Mouse (Mus musculus): ENCODE measurements at regions not wholly inside any gene's neighbourhood (a gene's known extent, or its start where the extent isn't known, plus 50 kb on each side); places are given as distances from the start of the nearest gene placed in this dataset.
A peak's percentile ranks its signal among the peaks of the same experiment; 100 is the strongest.

DNA sequence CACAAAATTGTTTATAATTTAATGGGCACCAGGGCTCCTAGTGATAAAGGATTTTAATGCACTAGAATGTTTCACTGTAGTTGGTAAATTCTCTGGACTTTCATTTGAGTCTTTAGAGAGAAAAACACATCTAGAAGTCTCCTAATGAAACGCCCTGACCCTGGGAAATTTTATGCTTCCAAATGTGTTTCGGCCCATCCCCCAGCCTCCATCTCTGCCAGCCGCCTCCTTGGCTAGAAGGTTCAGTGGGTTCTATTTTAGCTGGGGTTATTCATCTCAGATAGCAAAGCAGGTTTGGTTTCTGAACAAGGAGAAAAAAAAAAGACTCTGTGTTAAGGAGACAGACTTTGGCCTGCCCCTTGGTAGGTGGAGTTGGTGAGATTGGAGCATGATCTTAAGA, 331.8 kb upstream of the Zfp462 start:
- TF ChIP-seq POLR2A (IDR thresholded peaks at IDR 0.05; ENCODE audit: borderline replicate concordance, insufficient read depth, low read length) (no peak), CTCF (IDR thresholded peaks at IDR 0.05; ENCODE audit: borderline replicate concordance, insufficient read depth, low read depth, low read length) (no peak)
- Histone ChIP-seq H3K27ac (ENCODE audit: insufficient read depth, low read length) (no peak overlapping the region), H3K4me1 (ENCODE audit: control insufficient read depth, insufficient read depth, low read length) (no peaks in the 10 kb centered on the region), H3K4me3 (replicated peaks; ENCODE audit: insufficient read depth, low read depth, low read length) (no peak overlapping the region), H3K27me3 (ENCODE audit: control insufficient read depth, insufficient read depth, low read length) (no peaks in the 10 kb centered on the region)
- no peak for DNase-seq
- 57% methylated on average over 3 of the region's 3 CpGs for WGBS

DNA sequence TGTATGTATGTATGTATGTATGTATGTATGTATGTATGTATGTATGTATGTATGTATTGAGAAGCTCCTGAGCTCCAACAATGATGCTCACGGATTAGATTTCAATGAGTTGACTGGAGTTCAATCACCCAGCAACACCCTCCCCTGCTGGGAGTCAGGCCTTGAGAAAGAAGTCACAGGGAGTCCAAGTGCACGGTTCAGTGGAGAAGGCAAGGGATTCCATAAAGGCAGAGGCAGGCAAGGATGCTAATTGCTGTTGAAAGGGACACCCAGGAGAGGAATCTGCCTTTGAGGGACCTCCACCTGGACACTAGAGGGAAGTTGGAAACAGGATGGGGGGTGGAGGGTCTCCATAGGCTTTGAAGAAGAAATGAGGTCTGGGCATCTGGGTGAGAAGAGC, 331.2 kb upstream of the Zfp462 start:
- Histone ChIP-seq H3K27ac (ENCODE audit: insufficient read depth, low read length) (no peak overlapping the region), H3K4me3 (replicated peaks; ENCODE audit: insufficient read depth, low read depth, low read length) (no peak overlapping the region), H3K4me1 (ENCODE audit: control insufficient read depth, insufficient read depth, low read length) (no peaks in the 10 kb centered on the region), H3K27me3 (ENCODE audit: control insufficient read depth, insufficient read depth, low read length) (no peaks in the 10 kb centered on the region)
- no peak for DNase-seq
- WGBS = 32% methylated on average over 2 of the region's 2 CpGs
- no peak for TF ChIP-seq CTCF (IDR thresholded peaks at IDR 0.05; ENCODE audit: borderline replicate concordance, insufficient read depth, low read depth, low read length)
- TF ChIP-seq POLR2A (IDR thresholded peaks at IDR 0.05; ENCODE audit: borderline replicate concordance, insufficient read depth, low read length) = no peak

DNA sequence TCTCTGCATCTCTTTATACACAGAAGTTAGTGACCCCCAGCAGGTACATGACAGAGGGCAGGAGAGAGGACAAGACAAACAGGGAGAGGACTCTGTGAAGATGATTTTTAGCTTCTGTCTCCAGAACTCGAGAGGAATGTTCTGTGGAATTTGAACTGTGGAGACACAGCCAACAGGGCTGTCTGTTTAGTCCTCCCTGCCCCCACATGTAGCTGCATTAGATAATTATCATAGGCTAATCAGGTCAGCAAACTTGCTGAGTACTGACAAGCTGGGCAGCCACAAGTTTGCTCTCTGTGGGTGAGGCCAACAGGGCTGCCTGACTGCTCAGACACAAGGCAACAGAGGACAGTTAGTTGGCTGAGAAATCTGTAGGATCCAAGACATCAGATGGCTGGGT, 329.0 kb upstream of the Zfp462 start:
- WGBS = 20% methylated on average over 1 of the region's 1 CpGs
- no peak for TF ChIP-seq CTCF (IDR thresholded peaks at IDR 0.05; ENCODE audit: borderline replicate concordance, insufficient read depth, low read depth, low read length)
- no peak for TF ChIP-seq POLR2A (IDR thresholded peaks at IDR 0.05; ENCODE audit: borderline replicate concordance, insufficient read depth, low read length)

DNA sequence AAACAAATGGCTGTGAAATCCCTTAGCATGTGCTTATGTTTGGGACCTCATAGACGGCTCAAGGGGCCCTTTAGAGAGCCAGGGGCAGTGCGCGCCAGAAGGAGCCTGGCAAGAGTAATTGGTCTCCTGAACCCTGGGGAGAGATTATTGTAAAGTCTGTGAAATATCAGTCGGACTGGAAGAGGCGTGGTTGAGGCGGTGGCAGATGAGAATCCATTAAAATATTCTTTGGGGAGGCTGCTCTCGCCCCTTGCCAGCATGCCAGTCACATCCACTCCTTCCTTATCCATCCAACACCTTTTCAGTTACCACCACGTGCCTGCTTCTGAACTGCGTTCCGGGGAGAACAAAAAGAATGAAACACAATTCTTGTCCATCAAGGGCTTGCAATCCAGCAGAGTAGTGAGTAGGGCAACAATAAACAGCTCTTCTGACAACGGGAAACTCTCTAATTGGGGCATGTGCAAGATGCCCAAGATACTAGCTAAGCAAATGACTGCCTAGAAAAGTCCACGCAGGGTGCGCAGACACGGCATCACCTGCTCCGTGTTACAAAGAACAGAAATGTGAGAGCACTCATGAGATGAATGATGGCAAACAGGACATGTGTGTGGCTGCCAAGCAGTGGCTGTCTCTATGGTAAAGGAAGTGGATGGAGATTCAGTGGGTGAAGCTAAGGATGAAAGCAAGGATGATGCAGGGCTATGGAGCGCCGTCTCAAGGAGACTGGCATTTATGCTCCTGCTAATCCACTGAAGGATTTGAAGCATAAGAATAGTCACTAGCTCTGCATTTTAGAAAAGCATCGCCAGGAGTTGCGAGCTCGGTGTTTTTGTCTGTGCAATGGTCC, 320.6 kb upstream of the Zfp462 start:
- H3K27me3 ChIP-seq (ENCODE audit: control insufficient read depth, insufficient read depth, low read length) = no peaks in the 10 kb centered on the region
- 44% methylated on average over 20 of the region's 20 CpGs for WGBS
- TF ChIP-seq CTCF (IDR thresholded peaks at IDR 0.05; ENCODE audit: borderline replicate concordance, insufficient read depth, low read depth, low read length) (no peak), POLR2A (IDR thresholded peaks at IDR 0.05; ENCODE audit: borderline replicate concordance, insufficient read depth, low read length) (no peak)
- no peak for DNase-seq
- H3K4me3 ChIP-seq (replicated peaks; ENCODE audit: insufficient read depth, low read depth, low read length) = no peak overlapping the region
- H3K4me1 ChIP-seq (ENCODE audit: control insufficient read depth, insufficient read depth, low read length) = no peaks in the 10 kb centered on the region
- H3K27ac ChIP-seq (ENCODE audit: insufficient read depth, low read length) = no peak overlapping the region

More for the DNA sequence above, 329.0 kb upstream of the Zfp462 start:
- Histone ChIP-seq H3K4me1 (ENCODE audit: control insufficient read depth, insufficient read depth, low read length) (no peaks in the 10 kb centered on the region), H3K27ac (ENCODE audit: insufficient read depth, low read length) (no peak overlapping the region), H3K27me3 (ENCODE audit: control insufficient read depth, insufficient read depth, low read length) (no peaks in the 10 kb centered on the region), H3K4me3 (replicated peaks; ENCODE audit: insufficient read depth, low read depth, low read length) (no peak overlapping the region)
- no peak for DNase-seq

DNA sequence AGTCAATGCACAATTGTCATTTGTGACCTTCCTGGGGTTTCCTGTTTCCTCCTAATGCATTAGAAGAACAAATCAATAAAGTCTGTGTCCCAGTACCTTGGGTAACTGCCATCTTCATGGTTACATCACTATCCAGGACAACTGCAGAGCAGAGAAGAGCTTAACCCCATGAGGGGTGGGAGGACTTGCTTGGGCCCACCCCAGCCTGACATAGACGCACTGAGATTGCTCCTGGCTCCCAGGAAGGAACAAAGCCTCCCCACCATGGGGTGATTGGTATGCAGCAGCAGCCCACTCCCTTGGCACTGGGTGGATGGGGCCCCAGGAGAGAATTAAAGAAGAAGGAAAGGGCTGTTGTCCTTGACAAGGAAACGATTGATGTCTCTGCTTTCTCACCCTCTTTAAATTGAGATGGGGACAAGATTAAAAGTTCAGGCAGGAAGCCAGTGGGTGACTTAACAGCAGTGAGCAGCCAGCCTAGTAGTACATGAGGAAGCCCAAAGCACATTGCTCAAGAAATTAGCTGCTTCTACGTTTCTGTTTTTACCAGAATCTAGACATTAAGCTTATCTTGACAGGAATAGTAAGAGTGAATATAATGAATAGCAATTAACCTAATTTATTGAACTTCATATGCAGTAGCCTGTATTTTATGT, 307.7 kb upstream of the Zfp462 start:
- Histone ChIP-seq H3K27ac (ENCODE audit: insufficient read depth, low read length) (no peak overlapping the region), H3K4me3 (replicated peaks; ENCODE audit: insufficient read depth, low read depth, low read length) (no peak overlapping the region), H3K4me1 (ENCODE audit: control insufficient read depth, insufficient read depth, low read length) (no peaks in the 10 kb centered on the region), H3K27me3 (ENCODE audit: control insufficient read depth, insufficient read depth, low read length) (no peaks in the 10 kb centered on the region)
- DNase-seq = peak in 1 of 2 experiments; percentile 16
- 21% methylated on average over 3 of the region's 3 CpGs for WGBS
- TF ChIP-seq POLR2A (IDR thresholded peaks at IDR 0.05; ENCODE audit: borderline replicate concordance, insufficient read depth, low read length) (no peak), CTCF (IDR thresholded peaks at IDR 0.05; ENCODE audit: borderline replicate concordance, insufficient read depth, low read depth, low read length) (no peak)

DNA sequence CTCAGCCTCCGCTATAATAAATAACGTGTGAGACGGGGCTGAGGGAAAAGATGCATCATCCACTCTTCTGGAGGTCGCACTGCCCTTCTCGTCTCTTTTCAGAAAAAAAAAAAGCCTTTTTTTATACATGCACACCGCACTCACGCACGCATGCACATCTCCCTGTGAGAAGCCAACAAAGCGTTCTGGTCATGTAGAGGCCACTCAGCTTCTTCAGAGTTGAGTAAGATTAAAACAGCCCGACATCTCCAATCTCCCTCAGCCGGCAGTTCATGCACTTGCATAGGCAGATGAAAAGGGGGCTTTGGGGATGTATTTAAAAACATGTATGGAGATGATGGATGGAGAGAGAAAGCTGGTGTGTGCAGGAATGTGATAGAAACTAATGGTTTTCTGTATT, 298.8 kb upstream of the Zfp462 start:
- no peak overlapping the region for H3K27ac ChIP-seq (ENCODE audit: insufficient read depth, low read length)
- H3K4me1 ChIP-seq (ENCODE audit: control insufficient read depth, insufficient read depth, low read length) = no peaks in the 10 kb centered on the region
- 88% methylated on average over 11 of the region's 11 CpGs for WGBS
- H3K4me3 ChIP-seq (replicated peaks; ENCODE audit: insufficient read depth, low read depth, low read length) = no peak overlapping the region
- no peak for DNase-seq
- TF ChIP-seq CTCF (IDR thresholded peaks at IDR 0.05; ENCODE audit: borderline replicate concordance, insufficient read depth, low read depth, low read length) (no peak), POLR2A (IDR thresholded peaks at IDR 0.05; ENCODE audit: borderline replicate concordance, insufficient read depth, low read length) (no peak)
- no peaks in the 10 kb centered on the region for H3K27me3 ChIP-seq (ENCODE audit: control insufficient read depth, insufficient read depth, low read length)

DNA sequence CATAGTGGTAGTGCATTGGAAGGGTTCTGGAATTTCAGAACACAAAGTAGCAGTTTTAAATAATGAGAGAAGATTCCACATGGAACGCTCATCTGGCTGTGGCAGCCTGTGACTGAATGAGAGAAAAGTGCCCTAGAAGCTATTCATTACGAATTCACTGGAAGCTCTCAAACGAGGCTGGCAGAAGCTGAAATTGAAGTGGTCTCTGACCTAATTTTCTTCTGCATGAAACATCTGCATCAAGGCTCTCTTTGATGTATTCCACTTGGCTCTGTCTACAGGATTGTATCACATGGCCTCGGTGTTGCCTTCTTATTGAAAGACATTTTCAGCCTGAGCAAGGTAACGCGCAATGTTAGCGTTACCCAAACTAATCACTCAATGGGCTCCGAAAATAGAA, 298.4 kb upstream of the Zfp462 start:
- no peak overlapping the region for H3K27ac ChIP-seq (ENCODE audit: insufficient read depth, low read length)
- TF ChIP-seq CTCF (IDR thresholded peaks at IDR 0.05; ENCODE audit: borderline replicate concordance, insufficient read depth, low read depth, low read length) = no peak
- no peak for TF ChIP-seq POLR2A (IDR thresholded peaks at IDR 0.05; ENCODE audit: borderline replicate concordance, insufficient read depth, low read length)
- DNase-seq = no peak
- WGBS = 65% methylated on average over 8 of the region's 8 CpGs
- no peaks in the 10 kb centered on the region for H3K4me1 ChIP-seq (ENCODE audit: control insufficient read depth, insufficient read depth, low read length)
- H3K4me3 ChIP-seq (replicated peaks; ENCODE audit: insufficient read depth, low read depth, low read length) = no peak overlapping the region
- no peaks in the 10 kb centered on the region for H3K27me3 ChIP-seq (ENCODE audit: control insufficient read depth, insufficient read depth, low read length)

DNA sequence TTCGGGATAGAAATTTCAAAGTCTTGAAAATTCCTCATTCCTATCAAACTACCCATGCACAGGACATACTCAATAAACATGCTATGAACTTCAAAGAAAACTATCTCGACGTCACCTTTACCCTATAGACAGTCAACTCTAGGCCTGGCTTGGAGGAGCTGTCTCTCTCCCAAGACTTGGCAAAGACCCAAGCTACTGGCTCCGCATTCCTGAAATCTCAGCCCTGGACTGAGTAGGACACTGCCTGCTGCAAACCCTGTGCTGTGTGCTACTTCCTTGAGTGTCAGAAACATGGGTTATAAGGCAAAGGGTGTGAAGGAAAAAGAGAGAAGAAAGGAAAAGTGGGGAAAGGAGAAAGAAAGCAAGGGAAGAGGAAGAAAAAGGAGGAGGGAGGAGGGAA, 296.6 kb upstream of the Zfp462 start:
- TF ChIP-seq POLR2A (IDR thresholded peaks at IDR 0.05; ENCODE audit: borderline replicate concordance, insufficient read depth, low read length) = no peak
- no peak for TF ChIP-seq CTCF (IDR thresholded peaks at IDR 0.05; ENCODE audit: borderline replicate concordance, insufficient read depth, low read depth, low read length)
- no peak overlapping the region for H3K4me3 ChIP-seq (replicated peaks; ENCODE audit: insufficient read depth, low read depth, low read length)
- H3K27ac ChIP-seq (ENCODE audit: insufficient read depth, low read length) = no peak overlapping the region
- DNase-seq = no peak
- no peaks in the 10 kb centered on the region for H3K4me1 ChIP-seq (ENCODE audit: control insufficient read depth, insufficient read depth, low read length)
- no peaks in the 10 kb centered on the region for H3K27me3 ChIP-seq (ENCODE audit: control insufficient read depth, insufficient read depth, low read length)
- WGBS = 43% methylated on average over 4 of the region's 4 CpGs

All from cerebellum, adult 2 months (tissue).